Mouse (Mus musculus) spleen, postnatal 4 days (tissue): ENCODE results near the gene Catsper2.
"Not testable (repeated sequence)": the region's sequence is repeated elsewhere in the genome, so short reads cannot be mapped to it uniquely, and the experiment has no call there.

Experiments used
- DNase-seq, 2 experiments: peaks; one replicate each; pipeline ENCODE4 v3.0.0; 2022; ENCODE audit warnings: low spot score in 2 of 2

Catsper2 gene

GRCm38 (mm10) chr2:121434854-121435253, 21.3 kb upstream of the Catsper2 start:
- DNase-seq, result no peak

DNA sequence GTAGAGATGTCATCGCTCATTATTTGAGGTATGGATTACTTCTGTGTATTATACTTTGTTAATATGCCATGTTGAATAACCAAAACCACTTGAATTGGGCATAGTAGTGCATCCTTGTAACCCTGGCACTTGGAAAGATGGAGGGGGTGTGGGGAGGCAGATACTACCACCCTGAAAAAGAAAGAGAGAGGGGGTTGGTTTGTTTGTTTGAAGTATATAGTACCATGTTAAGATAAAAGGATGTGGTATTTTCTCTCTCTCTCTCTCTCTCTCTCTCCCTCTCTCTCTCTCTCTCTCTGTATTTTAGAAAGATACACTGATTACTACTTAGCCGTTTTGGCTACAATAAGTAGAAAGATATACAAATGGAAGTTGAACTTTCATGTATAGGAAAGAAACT, 12.3 kb upstream of the Catsper2 start:
- DNase-seq, result no peak

- no peak for DNase-seq
Measured at GRCm38 (mm10) chr2:121423166-121423565, 9.6 kb upstream of the Catsper2 start.

GRCm38 (mm10) chr2:121418476-121418875, 4.9 kb upstream of the Catsper2 start:
- no peak for DNase-seq

GRCm38 (mm10) chr2:121416356-121416755, 2.8 kb upstream of the Catsper2 start:
- no peak for DNase-seq

GRCm38 (mm10) chr2:121415591-121415990, 2.0 kb upstream of the Catsper2 start:
- DNase-seq, result no peak

DNA sequence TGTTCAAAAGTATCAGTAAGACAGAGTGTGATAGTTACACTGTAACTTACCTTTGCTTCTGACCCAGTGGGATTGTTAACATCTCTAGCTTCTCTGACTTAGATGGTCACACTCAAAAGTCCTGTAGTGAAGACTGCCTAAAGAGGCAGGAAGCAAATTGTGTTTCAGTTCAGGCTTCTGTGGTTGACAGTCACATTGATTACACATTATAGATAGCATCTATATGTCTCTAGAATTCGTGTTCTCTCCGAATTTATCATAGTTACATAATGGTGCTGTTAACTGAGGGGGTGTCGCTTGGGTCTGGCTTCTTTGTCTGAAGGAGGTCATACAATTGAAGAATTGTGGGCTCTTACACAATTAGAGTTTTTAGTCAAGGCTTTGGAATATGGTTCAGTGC, 1.5 kb upstream of the Catsper2 start:
- DNase-seq, result no peak

DNA sequence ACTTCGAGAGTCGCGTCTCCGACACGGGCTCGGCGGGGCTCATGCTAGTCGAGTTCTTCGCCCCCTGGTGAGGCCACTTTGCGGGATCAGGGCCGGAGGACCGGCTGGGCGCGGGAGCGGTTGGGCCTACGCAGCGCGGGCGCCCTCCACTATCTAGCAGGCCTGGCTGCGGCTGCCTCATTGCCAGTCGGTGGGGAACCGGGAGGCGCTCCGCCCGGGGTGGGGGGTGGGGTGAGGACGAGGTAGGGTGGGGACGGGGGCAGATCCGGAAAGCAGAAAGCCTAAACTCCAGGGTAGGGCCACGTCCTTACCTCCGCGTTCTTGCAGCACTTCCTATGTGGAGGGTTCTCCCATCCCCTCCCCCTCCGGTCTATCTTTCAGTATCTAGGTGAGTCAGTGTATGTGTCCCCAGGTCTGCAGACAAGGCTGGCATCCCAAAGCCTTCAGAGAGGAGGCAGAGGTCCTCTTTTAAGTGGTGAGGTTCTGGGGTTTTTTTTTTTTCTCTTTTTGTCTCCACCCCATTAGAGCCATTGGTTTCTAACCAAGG, 620 bp upstream of the Catsper2 start:
- no peak for DNase-seq

DNA sequence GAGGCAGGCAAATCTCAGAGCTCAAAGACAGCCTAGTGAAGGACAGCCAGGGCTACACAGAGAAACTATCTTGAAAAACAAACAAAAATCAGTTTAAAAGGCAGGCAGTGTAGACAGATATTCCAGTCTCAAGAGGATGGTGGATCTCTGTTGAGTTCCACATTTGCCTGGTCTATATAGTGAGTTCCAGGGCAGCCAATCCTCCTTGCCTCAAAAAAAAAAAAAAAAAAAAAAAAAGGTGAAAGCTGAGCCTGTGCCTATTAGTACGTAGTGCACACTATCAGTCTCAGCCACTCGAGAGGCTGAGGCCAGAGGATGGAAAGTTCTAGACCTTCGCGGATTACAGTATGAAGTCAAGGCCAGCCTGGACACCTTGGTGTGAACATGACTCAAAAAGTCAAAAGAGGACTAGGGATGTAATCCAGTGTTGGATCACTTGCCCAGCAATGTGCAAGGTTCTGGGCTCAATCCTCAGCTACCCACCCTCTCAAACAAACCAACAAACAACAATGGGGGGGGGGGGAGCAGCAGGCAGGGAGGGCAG, 677 bp downstream of the Catsper2 start:
- peak in 1 of 2 experiments; percentile 21 for DNase-seq

DNA sequence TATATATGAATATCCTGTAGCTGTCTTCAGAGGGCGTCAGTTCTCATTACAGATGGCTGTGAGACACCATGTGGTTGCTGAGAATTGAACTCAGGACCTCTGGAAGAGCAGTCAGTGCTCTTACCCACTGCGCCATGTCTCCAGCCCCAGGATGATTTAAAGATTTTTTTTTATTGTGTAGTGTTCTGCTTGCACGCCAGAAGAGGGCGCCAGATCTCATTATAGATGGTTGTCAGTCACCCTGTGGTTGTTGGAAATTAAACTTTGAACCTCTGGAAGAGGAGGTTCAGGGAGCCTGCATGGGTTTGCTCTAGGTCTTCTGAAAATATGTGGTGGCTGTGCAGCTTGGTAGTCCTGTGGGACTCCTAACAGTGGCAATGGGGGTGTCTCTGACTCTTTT, 5.4 kb downstream of the Catsper2 start:
- peak; percentile 57 to 88 for DNase-seq

DNA sequence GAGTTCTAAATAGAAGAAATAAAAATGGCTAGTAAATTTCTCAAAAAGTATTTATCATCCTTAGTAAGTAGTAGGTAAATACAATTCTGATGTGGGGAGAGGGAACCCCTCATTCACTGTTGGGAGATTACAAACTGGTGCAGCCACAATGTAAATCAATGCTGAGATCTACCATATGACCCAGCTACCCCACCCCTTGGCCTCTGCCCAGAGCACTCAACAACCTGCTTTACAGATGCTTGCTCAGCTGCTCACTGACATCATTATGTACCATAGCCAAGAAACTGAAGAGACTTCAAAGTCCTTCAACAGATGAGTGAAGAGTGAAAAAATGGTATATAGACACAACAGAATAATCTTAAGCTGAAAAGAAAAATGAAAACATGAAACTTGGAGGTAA, 10.3 kb downstream of the Catsper2 start:
- no peak for DNase-seq

DNA sequence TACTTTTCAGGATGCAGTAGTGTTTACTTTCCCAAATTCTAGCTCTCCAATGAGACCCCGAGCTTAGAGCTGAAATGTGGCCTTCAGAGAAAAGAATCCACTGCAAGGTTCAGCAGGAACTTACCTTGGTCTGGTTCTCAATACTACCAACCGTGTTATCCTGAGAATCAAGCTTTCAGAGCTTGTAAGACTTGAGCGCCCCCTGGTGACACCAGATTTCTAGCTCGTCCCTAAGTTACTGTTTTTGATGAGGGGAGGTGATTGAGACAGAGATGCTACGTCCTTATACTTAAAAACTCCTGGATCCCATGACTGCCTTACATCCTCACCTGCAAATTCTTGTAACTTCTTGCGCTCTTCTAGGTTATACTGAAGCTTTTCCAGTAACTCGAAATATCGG, 17.0 kb downstream of the Catsper2 start:
- DNase-seq, result peak; percentile 72 to 91

DNA sequence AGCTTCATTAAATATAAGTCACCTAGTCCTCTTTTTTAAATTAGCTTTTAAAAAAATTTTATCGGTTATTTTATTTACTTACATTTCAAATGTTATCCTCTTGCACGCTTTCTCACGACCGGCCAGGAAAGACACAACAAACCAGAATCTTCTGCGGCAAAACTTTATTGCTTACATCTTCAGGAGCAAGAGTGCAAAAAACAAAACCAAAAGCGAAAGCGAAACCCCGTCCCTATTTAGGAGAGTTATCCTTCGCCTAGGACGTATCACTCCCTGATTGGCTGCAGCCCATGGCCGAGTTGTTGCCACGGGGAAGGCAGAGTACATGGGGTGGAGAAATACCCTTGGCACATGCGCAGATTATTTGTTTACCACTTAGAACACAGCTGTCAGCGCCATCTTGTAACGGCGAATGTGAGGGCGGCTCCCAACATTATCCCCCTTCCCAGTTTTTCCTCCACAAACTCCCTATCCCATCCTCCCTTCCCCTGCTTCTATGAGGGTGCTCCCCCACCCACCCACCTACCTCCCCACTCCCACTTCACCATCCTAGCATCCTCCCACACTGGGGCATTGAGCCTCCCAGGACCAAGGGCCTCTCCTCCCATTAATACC, 26.5 kb downstream of the Catsper2 start, which contains the start of gene Strc:
TSS of gene Strc (minus strand) at position 208 of the 615 bp plus-strand sequence.
- DNase-seq, result not testable (repeated sequence)

GRCm38 (mm10) chr2:121374766-121375165, 38.8 kb downstream of the Catsper2 start:
- no peak for DNase-seq

DNA sequence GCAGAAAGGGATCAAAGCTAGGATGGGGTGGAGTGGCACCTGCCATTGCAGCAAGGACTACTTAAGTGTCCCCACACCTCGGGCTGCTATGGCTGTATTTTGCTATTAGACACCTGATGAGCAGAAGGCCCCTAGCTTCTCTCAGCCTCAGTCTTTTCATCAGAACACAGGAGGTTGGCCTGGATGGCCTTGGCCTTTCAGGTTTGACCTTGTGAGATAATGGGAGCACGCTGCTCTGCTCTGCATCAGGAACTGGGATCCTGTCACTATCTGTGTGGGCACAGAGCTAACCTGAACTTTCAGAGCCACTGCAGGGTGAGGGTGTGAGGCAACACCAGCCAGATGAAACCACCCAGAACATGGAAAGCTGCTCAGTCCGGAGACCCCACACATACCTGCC, 41.3 kb downstream of the Catsper2 start:
- DNase-seq, result no peak

- DNase-seq, result no peak
Measured at GRCm38 (mm10) chr2:121370921-121371320, 42.7 kb downstream of the Catsper2 start.

GRCm38 (mm10) chr2:121368831-121369230, 44.8 kb downstream of the Catsper2 start:
- no peak for DNase-seq

GRCm38 (mm10) chr2:121363656-121364055, 49.9 kb downstream of the Catsper2 start:
- DNase-seq, result no peak

GRCm38 (mm10) chr2:121359461-121359860, 54.1 kb downstream of the Catsper2 start:
- DNase-seq, result no peak

DNA sequence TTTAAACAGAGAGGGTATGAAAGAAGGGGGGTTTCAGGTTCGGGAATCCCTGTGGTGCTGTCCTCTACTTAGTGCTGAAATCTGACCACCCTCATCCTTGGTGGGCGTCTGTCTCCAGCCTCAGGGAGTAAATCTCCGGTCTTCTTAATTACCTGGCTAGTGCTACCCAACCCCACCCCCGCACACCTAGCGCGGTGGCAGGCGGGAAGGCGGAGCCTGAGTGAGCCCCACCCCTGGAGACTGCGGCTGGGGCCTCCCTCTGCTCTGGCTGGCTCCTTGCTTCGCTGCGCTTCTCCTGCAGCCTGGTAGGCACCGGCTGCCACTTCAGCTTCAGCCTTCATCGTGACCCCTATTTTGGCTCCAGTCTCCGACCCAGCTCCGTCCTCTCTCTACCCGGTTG, 55.2 kb downstream of the Catsper2 start:
- DNase-seq, result peak in 1 of 2 experiments; percentile 69

- no peak for DNase-seq
Measured at GRCm38 (mm10) chr2:121357961-121358360, 55.6 kb downstream of the Catsper2 start.

DNA sequence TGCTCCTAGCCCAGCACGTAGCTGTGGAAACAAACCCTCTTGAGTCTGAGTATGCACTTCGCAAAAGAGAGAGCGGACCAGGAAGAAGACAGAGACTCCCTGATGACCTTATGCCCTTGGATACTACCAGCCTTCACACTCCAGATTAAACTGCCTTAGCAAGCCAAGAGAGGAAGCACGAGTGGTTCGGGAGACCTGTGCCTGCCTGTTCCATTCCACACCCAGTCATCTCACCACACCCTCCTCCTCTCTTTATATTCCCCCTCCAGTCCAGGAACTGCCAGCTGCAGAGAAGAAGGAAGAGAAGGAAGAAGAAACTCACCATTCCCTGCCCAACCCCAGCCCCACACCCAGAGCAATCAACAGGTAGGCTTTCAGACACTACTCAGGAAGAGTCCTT, 56.1 kb downstream of the Catsper2 start, which contains the start of gene Ckmt1:
TSS of gene Ckmt1 (plus strand) at position 221 of the 400 bp plus-strand sequence.
- DNase-seq, result no peak

DNA sequence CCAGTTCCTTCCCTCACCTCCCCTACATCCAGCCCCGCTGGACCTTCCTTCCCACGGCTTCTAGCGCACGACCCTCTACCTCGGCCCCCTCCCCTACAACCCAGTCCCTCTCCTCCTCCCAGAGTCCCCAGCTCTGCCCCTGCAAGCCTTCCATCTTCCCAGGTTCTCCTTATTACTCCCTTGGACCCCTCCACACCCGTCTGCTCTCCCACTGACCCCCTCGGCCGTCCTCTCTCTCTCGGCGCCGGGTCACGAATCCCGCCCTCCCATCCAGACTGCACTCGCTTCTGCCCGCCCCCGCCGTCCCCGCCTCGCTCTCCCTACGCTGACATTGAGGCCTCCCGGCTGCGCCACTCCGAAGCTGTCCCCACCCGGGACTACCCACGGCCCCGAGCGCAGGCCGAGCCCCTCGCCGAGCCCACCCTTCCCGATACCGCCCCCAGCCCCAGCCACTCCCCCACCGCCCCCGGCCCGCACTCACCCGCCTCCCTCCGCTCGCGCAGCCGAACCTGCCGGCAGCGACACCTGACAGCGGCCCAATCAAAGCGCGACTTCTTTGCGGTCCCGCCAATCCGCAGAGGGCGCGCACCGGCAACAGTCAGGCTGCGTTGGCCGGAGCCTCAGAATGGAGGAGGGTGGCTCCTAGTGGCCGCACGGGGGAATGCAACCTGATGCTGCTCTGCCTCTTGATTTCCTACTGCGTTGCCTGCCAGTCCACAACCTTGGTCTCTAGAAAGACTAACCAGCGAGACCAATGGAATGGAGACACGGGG, 58.6 kb downstream of the Catsper2 start, which contains the start of gene Ppip5k1:
TSS of gene Ppip5k1 (minus strand) at position 577 of the 773 bp plus-strand sequence.
- peak; percentile 96 to 99 for DNase-seq
